Mouse (Mus musculus) skeletal muscle tissue, adult 2 months (tissue): ENCODE results near the gene Cdc123.
"Not testable (repeated sequence)": the region's sequence is repeated elsewhere in the genome, so short reads cannot be mapped to it uniquely, and the experiment has no call there.

Experiments
- DNase-seq: peaks from one replicate; pipeline ENCODE4 v3.0.0-alpha.2; 2012; ENCODE audit warnings: low read depth, low spot score

Gene Cdc123

DNA sequence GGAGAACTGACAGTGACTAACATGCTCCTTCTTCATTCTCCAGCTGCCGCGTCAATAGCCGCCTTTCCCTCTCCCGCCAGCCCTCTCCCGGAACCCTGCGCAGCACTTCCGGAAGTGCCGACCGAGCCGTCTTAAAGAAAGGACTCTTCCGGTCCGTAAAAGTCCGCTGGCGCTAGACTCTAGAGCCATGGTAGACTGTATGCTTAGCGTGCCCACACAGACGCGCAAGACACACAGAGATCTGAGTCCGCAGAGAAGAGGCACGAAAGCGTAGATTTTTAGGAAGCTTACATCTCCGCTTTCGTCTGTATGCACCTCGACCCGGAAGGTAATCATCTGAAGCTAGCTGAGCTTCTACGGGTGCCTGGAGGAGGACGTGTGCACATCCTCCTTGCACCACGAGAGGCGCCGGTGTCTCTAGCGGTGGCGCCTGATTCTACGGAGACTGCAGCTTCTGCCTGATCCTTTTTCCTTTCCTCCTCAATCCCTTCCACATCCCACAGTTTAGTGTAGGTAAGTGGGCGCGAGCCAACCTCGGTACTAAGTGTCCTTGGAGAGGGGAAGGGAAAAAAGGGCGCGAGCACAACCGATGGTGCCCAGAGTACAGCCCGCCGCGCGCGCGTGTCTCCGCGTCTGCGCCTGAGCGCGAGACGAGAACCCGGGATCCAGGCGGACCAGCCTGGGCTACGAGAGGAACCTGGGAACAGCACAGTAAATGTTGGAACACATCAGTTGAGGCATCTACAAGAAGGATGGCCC, at the start of gene Cdc123, which contains the start of gene Nudt5:
TSS of gene Cdc123 (minus strand) at position 292 of the 759 bp plus-strand sequence.
TSS of gene Nudt5 (plus strand) at position 147 of the 759 bp plus-strand sequence.
- peak; percentile 79 for DNase-seq

DNA sequence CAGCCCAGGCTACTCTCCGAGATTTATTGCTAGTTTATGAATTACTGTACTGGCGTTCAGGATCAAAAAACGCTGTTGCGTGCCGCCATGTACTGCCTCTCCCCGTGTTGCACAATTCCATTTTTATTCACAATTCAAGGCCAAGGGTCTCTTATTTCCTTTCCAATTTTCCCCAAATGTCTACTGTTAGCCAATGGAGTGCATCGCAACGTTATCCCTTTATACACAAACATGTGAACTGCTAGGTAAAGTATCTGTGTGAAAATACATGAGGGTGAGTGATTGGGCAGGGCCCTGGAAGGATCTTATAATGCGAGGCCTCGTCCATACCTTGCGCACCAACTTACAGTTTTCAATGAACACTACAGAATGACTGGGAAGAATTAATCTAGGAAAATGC, 49.3 kb upstream of the Cdc123 start:
- no peak for DNase-seq

DNA sequence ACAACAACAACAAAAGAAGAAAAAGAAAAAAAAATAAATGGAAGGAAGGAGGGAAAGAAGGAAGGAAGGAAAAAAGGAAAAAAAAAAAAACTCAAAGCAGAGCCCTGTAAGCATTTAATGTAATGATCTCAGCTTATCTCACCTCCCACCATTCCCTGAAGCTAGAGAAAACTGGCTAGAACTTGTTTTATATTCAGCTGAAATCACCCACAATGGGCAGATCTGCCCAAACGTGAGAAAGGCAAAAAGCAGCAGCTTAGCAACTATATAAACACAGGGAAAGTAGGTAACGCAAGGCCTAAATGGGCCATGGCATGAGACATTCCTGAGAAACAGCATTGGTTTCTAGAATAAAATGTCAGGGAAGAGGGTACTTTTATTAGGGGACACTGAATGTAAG, 44.4 kb upstream of the Cdc123 start:
- DNase-seq = no peak

DNA sequence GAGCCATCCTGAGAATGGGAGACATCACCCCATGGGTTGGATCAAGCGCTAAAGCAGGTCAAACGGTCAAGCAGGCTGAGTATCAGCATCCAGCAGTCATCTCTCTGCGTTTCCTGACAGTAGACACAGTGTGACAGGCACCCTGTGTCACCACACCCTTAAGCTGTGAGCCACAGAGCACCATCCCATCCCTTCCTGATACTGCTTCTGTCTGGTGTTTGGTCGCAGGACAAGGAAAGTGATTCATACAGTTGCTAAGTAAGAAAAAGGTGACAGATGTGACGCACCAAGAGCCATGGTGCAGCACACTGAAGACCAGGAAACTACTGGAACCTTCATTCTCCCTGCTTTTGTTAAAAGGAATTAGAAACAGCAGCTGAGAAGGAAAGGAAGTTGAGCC, 43.9 kb upstream of the Cdc123 start:
- no peak for DNase-seq

DNA sequence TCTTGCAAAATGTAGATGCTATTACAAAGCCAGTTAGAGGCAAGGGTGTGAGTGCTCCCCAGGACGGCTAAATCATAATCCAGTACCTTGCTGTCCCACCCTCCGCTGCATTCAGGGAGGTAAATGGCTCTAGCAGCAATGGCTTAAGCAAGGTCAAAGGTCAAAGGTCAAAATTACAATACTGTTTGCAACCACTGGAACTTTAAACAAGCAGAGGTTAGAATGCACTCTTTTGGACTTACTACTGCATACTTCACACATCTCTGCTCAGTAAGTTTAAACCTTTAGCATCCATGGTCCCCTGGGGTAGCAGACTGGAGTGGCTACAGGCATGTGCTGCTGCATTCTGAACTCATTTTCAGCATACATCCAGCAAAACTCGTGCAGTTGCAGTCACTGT, 32.5 kb upstream of the Cdc123 start:
- DNase-seq = no peak

DNA sequence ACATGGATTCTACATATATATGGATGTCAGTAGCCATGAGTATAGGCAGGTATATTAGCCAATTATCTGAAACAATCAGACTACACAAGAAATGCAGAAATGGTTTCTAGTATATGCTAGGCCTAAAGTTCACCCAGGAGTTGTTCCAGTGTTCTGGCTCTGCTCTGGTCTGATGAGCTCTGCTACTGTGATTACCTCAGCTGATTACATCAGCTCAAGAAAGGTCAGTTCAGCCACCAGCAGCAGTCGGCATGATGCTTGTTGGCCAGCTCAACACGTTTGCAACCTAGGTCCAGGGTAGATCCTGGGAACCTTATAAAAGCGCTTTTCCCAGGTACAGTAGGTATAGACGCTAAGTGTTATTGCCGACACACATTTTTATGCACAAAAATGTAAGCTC, 24.8 kb upstream of the Cdc123 start:
- no peak for DNase-seq

DNA sequence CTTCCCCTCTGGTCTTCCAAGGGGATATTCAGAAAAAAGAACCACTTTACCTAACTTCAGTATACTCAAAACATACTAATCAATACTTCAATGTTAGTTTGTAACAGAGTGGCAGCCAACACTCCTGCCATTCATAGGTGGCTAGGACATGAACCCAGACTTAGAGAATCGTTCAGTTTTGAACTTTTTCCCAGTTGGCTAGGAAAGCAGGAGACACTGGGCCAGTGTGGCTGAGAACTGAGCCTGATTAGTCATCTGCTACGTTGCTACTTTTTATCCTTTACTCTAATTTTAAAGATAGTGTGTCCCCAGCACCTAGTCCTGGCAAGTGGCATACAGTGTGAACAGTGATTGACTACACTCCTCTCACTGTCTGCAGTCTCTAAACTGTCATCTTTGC, 22.7 kb upstream of the Cdc123 start:
- DNase-seq = no peak

DNA sequence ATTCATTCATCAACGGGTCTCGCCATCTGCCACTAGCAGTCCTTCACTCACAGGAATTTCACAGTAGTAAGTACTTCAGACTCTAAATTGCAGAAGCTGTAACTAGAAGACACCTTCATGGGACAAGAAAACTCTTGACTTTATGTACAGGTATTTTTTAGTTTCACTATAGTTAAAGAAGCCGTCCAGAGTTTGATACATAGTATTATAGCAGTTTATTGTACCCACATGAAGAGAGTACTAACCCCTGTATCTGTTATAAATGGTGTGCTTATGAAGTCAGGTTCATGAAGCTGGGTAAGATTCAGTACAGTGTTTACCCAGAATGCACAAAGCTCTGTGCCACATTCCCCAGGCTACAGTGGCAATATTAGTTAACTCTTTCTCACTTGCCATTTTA, 17.9 kb upstream of the Cdc123 start, which contains the start of gene Gm13199:
TSS of gene Gm13199 (minus strand) at position 101 of the 400 bp plus-strand sequence.
- no peak for DNase-seq

DNA sequence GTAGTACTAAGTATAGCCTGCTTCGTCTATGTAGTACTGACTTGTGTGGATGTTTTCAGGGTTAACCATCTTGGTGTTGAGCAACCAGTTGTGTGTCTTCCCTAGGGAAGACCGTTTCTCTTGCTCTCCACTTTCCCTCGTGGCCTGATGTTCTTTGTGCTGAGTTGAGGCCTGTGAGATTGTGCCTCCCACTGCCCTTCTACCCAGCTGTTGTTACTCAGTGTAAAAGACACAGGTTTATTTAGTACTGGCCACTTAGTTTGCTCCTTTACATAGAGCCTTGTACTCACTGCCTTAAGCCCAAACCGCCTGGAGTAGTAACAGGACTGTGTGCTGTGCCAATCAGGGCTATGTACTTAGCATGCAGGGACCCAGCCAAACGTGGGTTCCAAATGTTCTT, 6.9 kb upstream of the Cdc123 start:
- DNase-seq = no peak

DNA sequence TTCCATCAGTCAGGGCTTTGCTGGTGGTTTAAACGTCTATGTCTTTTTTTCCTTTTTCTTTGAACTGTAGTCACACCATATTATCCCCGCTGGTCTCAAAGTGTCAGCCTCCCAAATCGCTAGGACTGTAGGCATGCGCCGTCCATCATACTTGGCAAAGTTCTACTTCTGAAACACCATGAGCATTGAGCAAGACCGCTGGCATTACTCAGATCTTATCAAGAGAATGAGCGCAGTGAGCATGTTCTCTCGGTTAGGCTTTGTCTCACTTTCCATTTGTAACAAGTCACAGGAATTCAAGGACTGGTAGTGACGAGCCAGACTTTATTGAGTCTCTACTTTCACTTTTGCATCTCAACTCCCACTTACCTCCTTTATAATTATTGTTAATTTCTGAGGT, 6.2 kb upstream of the Cdc123 start:
- DNase-seq = no peak

DNA sequence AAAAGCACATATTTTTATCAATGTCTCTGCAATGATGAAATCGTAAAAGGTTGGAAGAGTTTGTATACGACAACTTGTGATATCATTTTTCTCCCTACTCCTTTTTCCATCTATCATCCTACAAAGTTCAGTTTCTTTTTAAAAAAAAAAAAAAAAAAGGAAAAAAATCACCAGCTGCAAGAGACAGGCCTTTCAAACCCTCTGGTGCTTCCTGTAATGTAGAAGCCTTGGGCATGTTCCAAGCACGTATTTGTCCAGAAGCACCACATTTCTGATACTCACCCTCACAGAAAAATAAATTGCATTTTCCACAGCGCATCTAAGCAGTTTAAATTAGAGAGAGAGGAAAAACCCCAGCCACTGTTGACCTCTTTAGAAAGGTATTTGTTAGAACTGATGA, 862 bp upstream of the Cdc123 start:
- DNase-seq = no peak

DNA sequence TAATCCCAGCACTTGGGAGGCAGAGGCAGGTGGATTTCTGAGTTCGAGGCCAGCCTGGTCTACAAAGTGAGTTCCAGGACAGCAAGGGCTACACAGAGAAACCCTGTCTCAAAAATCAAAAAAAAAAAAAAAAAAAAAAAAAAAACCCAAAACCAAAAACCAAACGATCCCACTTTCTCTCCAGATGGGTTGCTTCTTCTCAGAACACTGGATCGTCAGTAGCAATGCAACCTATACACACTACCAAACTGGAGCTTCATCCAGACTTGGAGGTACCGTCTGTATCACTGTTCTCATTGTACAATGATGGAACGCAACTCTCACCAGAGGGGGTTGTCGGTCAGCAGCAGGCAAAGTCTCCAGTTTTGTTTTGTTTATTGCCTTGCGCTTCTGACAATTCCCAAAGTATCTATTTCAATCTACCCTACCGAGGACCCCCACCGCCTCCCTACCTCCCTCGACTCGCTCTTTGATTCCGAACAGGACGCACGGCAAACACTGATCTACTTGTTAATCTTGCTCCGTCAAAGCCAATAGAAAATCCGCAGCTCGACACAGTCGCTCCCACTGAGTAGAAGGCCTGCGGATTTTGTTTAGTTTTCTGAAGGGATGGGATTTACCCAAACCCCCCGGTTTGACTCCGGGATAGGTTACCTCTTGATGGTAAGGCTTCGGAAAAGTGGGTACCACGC, 637 bp downstream of the Cdc123 start:
- no peak for DNase-seq

DNA sequence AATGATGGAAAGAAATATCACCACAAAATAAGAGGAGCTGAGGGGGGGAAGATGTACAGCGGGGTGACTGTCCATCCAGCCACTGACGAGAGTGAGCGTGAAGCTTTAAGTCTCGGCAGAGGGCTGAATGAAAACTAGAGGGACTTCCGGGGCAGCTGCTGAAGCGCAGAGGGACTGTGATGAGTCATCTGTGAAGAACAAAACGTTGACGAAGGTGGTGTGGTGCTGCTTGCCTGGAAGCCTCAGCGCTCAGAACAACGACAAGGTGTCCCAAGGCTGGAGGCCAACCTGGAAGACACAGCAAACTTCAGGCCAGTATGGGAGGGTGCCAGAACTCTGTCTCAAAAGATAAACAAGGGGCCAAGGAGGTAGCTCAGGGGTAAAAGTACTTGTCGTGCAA, 4.1 kb downstream of the Cdc123 start:
- DNase-seq = no peak

DNA sequence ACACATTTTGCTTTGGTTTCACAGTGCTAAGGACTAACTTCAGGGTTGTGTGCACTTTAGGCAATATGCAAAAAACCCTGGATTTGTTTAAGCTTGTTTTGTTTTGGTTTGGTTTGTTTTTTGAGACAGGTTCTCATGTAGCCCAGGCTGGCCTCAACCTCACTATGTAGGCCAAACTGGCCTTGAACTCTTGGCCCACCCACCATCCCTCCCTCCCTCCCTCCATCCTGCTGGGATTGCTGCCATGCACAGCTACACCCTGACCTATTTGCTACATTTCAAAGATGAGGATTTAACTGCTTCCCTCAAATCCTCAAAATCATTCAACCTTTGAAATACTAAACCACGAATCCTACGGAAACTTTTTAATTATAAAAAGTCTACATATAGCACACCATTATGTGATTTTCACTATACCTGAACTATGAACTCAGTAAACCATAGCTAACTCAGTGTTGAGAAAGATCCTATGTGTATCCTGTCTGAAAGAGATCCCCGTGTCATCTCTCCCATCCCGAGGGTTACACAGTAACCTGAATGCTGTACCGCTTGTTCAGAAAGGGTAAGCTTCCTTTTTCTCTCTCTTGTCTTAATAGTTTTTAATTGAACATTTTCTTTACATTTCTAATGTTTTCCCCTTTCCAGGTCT, 19.6 kb downstream of the Cdc123 start:
- DNase-seq = no peak

DNA sequence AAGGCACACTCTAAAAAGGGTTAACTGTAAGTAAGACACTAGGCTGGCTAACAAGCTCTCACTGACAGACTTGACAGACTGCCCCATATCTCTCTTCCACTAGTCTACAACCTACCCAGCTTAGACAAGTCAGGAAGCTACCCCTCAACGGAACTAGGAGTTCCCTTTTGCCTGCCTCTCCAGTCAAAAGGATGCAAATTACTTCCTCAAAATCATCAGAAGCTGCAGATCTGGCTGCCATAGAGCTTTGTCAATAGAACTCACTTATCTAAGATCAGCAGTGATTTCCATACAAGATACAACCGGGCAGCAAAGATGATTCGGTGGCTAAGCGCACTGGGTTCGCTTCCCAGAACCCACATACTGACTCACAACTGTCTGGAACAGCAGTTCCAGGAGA, 20.3 kb downstream of the Cdc123 start:
- DNase-seq = no peak

DNA sequence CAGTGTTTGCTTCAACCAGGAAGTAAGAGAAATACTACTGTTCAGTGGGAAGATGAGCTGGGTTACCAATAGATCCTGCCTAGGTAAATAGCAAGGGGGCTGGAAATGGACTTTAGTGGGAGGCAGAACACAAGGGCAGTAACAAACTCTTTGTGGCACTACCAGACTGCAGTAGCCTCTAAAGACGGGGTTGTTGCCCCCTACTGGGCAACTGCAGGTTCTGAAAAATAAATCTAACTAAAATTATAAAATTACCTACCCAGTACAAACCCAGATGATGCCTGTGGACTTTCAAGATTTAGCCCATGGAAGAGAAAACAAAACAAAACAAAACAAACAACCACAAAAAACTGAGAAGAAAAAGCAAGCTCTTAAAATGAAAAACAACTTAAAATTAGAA, 20.8 kb downstream of the Cdc123 start:
- no peak for DNase-seq

DNA sequence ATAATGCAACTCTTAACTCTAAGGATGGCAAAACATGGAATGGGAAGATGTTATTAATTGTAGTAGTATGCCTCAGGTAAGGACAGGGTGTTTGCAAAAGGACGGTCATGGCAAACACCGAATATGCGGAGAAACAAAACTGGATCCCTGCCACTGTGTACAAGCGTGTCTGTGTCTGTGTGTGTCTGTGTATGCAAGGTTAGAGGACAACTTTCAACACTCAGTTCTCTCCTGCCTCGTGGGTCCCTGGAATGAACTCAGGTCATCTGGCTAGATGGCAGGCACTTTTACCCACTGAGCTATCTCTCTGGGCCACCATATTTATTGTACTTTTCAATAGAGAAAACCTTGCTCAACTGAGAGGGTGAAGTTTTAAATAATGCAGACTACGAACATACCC, 22.5 kb downstream of the Cdc123 start:
- DNase-seq = no peak

DNA sequence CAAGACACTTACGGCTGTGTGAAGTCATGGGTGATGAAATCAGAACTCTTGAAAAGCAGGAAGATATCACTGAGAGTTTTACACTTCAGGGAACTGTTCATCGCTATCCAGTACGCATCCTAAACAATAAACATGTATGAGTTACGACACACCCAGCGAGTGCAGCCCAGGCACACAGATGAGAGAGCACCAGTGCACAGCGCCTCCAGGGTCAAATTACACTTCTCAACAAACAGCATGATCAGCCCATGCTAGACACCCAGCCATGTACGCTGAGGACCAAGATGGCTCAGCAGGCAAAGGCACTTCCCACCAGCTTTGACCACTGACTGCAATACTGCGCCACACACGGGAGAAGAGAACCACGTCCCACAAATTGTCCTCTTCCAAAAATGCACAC, 23.7 kb downstream of the Cdc123 start:
- DNase-seq = no peak

DNA sequence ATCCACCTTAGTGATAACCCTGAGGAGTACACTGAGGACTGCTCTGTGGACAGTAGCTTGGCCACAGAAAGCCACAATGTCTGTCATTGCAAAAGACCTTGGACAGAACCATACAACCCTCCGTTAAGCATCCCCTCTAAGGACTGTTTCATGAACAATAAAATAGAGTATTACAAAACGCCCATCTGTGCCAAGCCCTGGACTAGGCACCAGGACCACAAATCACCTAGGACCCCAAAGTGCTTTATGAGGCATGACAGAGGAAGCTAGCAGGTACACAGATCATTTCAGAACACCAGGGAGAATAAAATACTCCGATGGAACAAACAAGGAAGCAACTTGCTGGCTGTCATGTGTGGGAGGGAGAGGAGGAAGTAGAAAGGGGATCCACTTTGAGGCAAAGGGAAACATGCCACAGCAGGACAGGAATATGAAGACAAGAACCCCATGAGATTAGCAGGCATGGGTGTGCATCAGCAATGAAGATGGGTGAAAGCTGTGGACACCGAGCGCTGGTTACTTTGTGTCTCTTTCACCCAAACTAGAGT, 33.7 kb downstream of the Cdc123 start:
- no peak for DNase-seq

DNA sequence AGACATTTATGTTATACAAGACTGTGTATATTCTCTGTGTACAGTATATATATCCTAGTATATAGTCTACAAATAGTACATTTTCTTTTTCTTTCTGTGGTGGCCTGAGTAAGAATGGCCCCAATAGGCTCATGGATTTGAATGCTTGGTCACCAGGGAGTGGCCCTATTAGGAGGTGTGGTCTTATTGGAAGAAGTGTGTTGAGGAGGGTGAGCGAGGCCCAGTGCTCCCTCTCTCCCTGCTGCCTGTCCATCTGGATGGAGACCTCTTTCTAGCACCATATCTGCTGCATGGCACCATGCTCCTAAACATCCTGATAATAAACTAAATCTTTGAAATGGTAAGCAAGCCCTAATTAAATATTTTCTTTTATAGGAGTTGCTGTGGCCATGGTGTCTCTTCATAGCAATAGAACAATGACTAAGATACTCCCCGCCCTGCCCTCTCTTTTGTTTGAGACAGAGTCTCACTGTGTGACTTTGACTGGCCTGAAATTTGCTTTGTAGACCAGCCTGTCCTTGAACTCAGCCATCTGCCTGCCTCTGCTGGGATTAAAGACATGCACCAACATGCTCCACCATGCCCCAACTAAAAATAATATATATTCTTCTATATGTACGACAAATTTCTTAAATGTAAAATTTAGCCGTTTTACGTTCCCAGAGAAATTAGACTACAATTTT, 34.8 kb downstream of the Cdc123 start:
- no peak for DNase-seq

DNA sequence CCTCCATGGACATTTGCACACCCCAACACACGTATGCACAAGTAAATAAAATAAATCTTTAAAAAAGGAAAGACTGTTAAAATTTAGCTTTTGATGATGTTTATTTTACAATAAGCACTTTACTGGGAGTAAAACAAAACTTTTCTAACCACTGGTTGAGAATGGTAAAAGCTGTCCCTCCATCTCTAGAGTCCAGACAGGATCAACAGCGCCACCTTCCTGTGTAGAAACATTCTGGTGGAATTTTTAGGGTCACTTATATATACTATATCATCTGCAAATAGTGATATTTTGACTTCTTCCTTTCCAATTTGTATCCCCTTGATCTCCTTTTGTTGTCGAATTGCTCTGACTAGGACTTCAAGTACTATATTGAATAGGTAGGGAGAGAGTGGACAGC, 38.8 kb downstream of the Cdc123 start:
- DNase-seq = not testable (repeated sequence)

DNA sequence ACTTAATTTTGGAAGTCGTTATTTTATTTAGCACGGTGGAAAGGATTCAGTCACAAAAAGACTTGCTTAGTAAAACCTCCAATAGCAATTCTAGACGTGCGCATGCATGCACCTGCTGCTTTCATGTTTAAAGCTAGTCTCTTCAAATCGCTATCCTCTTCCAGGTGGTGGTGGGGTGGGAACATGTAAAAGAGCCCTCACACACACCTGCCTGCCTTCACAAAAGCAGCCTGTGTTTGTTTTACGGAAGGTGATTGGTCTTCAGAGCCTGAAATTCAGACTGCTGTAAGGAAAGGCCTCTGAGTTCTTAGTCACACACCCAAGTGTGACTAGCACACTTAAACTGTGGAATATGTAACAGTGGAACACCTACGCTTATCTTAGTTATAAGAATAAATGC, 39.7 kb downstream of the Cdc123 start:
- no peak for DNase-seq
